Mouse (Mus musculus) Muller cell, postnatal 12 days (primary cell): ENCODE data around the gene Ppfia1.

Source experiments
- DNase-seq: peaks from one replicate; pipeline ENCODE4 v3.0.0-alpha.2; 2015; ENCODE audit errors: inconsistent ontology term

The Ppfia1 gene

GRCm38 (mm10) chr7:144553237-144554122 is at the start of gene Ppfia1:
Gene Ppfia1 (minus strand): TSS chr7:144553729.
- DNase-seq, result peak; percentile 98

- DNase-seq, result no peak
Measured at GRCm38 (mm10) chr7:144600333-144600900, 46.9 kb upstream of the Ppfia1 start.

- DNase-seq, result no peak
Measured at GRCm38 (mm10) chr7:144589508-144589907, 36.0 kb upstream of the Ppfia1 start.

GRCm38 (mm10) chr7:144587291-144587690 is 33.8 kb upstream of the Ppfia1 start:
- no peak for DNase-seq

DNA sequence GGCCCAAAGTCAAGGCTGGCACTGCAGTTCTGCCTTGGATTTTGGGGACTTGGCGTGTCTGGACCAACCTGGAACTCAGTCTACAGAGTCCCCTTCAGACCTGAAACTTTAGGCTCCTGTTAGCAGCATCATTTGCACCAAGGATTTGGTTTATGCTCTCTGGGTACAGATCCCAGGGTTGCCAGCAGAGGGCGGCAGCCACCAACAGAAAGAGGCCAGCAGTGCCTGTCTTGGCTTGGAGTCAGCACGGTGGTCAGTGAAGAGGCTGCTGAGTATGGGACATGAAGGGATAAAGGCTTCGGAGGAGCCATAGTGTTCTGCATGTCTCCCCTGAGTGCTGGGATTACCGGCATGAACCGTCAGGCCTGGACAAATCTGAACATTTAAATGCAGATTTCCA is 32.1 kb upstream of the Ppfia1 start:
- peak; percentile 67 for DNase-seq

GRCm38 (mm10) chr7:144583619-144584018 is 30.1 kb upstream of the Ppfia1 start:
- DNase-seq, result peak; percentile 50

DNA sequence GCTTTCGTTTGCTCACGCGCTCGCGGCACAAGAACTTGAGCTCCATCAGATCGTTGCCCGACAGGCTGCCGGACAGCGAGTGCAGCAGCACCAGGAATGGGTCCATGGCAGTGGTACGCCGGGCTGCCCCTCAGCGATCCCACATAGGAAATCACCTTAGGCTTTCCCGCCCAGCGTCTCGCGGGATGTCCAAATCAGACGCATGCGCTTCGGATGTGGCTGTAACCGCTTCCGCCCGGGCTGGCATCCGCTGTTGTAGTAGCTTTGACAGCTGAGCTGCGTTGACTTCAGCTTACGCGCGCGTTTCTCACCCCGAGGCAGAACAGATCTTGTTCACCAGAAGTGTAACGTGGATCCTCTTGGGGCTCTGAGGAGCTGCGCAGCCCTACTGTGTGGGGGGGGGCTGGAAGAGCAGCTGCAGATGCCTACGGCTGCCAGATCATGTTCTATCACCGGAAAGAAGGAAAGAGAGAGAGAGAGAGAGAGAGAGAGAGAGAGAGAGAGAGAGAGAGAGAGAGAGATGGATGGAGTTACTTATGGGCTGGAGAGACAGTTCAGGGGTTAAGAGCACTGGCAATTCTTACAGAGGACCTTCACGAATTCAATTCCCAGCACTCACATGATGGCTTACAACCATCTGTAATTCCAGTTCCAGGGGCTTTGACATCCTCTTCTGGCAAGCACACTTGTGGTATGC is 28.9 kb upstream of the Ppfia1 start, which contains the start of gene Fadd:
Gene Fadd, minus strand, starts transcription at position 180 of the 697 bp plus-strand sequence.
- peak; percentile 93 for DNase-seq

GRCm38 (mm10) chr7:144581559-144582283 is 28.2 kb upstream of the Ppfia1 start:
- DNase-seq, result peak; percentile 93

DNA sequence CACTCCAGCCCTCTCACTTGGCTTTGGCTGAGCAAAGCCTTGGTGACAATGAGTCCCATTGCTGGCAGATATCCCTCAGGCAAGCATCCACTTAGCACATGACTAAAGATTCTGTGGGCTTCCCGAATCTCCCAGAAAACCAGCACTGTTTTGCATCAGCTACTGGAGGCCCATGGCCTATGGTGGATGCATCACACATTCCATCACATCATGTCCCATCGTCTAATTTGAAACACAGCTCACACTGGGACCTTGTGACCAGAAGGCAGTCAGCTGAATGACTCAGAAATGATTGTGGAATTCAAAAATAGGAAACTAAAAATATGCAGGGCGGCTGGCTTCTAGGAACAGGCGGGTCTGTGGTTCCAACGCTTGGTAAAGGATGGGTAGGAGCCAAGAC is 24.3 kb upstream of the Ppfia1 start:
- peak; percentile 95 for DNase-seq

- DNase-seq, result no peak
Measured at GRCm38 (mm10) chr7:144572234-144572633, 18.7 kb upstream of the Ppfia1 start.

DNA sequence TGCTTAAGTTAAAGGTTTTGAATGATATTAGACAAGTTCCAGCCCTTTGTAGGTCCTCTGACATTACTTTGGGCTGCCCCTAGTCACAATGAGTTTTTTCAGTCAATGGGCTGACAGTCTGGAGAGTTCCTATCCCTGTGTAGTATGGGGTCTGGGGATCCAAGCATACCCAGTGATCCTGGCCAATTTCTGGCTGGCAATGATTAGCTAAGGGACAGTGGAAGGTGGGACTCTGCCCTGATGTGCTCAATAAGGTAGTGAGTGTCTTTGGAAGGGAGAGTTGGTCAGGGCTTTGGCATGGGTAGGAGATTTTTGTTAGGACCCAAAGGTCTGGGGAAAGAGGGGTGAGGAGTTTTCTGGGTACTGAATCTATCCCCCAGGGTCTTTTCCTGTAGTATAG is 18.1 kb upstream of the Ppfia1 start:
- DNase-seq, result no peak

DNA sequence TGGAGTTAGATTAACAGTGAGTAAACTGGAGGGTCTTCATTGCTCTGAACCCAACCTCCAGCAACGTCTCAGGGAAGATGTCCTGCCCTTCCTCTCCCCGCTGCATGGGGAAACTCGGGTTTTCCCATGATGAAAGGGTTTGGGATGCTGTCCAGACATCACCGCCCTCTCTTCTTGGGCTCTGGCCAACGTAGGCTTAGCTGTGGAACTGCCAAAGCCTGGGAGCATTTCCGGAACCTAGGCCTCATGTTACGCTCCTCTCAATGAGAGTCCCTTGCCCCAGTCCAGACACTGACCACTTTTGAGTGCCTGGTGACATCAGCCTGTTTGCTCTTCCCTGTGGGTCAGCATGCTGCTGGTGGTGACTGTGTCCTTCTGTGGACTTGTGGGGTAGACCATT is 15.9 kb upstream of the Ppfia1 start:
- peak; percentile 76 for DNase-seq

DNA sequence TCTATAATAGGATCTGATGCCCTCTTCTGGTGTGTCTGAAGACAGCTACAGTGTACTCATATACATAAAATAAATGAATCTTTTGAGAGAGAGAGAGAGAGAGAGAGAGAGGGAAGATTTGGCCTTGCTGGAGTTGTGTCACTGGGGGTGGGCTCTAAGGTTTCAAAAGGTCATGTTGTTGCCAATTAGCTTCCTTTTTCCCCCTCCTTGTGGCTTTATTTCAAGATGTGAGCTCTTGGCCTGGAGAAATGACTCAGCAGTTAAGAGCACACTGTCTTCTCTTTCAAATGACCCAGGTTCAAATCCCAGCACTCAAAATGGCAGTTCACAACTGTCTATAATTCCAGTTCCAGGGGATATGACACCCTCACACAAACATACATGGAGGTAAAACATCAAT is 14.6 kb upstream of the Ppfia1 start:
- no peak for DNase-seq

DNA sequence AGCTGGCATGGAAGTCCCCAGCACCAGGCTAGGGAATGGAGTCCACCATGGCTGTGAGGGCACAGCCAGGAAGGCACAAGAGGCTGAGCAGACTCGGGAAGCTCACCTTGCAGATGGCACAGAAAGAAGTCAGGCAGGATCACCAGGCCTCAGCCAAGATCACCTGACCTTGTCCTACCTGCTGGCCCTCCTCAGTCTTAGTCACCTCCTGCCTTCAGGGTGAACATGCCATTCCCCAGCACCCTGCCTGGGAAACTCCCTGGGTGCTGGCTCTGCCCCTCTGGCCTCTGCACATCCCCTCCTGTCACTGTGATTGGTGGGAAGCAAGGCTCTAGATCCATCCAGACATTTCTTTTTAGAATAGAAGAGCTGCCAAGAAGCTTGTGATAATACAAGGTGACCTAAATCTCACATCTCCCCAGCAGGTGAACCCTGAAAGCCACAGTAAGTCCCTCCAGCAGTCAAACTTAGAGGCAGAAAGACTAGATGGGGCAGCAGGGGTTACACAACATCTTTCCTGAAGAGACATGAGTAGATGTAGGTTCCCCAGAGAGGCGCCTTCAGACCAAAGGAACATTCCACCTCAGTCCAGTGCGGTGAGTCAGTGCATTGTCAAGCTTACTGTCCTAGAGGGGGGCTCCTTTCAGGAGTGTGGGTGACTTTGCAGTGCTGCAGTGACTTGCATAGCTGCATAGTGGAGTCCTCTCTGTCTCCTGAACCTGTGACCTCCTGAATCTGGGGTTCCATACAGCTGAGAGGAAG is 13.6 kb upstream of the Ppfia1 start:
- no peak for DNase-seq

GRCm38 (mm10) chr7:144563456-144564155 is 10.1 kb upstream of the Ppfia1 start:
- DNase-seq, result no peak

DNA sequence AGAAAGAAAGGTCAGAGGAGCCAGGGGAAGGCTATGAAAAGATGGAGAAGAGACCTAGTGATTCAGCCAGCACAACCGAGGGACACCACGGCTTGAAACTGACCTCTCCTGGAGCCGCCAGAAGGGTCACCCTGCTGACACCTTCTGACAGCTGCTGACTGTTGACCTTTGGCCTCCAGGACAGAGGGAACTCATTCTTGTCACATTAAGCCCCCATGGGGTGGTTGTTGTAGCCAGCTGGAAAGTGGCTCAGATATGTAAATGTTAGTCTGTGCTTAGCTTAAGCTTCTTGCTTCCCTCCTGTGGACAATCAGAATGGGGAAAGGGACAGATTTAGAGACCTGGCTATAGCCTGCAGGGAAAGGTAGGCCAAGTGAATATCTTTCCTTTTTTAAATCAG is 8.5 kb upstream of the Ppfia1 start:
- DNase-seq, result no peak

GRCm38 (mm10) chr7:144560594-144560993 is 7.1 kb upstream of the Ppfia1 start:
- no peak for DNase-seq

DNA sequence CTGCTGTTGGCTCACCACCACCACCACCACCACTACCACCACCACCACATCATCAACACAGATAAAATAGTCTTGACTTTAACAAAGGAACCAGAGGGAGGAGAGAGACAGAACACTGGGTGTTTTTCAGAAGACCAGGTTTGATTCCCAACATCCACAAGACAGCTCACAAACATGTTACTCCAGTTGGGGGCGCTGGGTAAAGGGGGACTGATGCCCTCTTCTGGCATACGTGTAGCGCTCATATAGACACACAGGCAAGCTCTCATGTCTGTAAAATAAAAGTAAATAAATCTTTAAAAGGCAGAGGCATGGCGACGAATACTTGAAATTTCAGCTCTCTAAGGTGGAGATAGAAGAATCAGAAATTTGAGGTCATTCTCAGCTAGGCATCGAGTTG is 5.0 kb upstream of the Ppfia1 start:
- no peak for DNase-seq

GRCm38 (mm10) chr7:144554123-144554472 is 569 bp upstream of the Ppfia1 start:
- DNase-seq, result no peak

GRCm38 (mm10) chr7:144552274-144552673 is 1.3 kb downstream of the Ppfia1 start:
- no peak for DNase-seq

DNA sequence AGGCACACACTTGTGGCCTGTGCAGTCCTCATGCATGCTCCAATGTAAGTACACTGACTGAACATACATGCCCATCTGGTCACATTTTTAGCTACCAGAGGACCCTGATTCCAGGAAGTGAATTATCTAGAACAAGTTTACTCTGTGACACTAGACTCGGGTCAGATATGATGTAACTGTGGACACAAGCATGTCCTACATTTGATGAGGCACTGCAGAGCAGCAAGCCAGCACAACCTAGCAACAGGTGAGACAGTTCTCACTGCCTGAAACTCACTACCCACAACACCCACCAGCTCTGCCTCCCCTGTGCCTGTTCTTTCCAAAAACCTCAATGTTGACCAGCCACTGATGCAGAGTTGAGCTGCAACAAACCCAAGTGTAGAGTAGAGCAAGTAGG is 2.7 kb downstream of the Ppfia1 start:
- no peak for DNase-seq
